Mouse (Mus musculus) MEL (cell line): ENCODE data around the gene Cpm.

Experiments
- GATA1 ChIP-seq: IDR thresholded peaks from 2 replicates; pipeline ENCODE4 v1.6.1; 2011; ENCODE audit warnings: low read depth, low read length, improper control_type of control experiment
- POLR2A ChIP-seq, 2 experiments: IDR thresholded peaks; 2 replicates each; pipeline ENCODE4 v1.6.1; 2011 to 2012; ENCODE audit warnings: low read length in 2 of 2, mild to moderate bottlenecking in 2 of 2, control low read depth in 1 of 2, improper control_type of control experiment in 1 of 2, low read depth in 1 of 2, moderate library complexity in 1 of 2; ENCODE audit not compliant: control insufficient read depth in 1 of 2, insufficient read depth in 1 of 2, poor library complexity in 1 of 2
- ZNF384 ChIP-seq: IDR thresholded peaks from 2 replicates; pipeline ENCODE4 v1.6.1; 2012; ENCODE audit warnings: low read depth, mild to moderate bottlenecking, inconsistent platforms, low read length, improper control_type of control experiment

DNA sequence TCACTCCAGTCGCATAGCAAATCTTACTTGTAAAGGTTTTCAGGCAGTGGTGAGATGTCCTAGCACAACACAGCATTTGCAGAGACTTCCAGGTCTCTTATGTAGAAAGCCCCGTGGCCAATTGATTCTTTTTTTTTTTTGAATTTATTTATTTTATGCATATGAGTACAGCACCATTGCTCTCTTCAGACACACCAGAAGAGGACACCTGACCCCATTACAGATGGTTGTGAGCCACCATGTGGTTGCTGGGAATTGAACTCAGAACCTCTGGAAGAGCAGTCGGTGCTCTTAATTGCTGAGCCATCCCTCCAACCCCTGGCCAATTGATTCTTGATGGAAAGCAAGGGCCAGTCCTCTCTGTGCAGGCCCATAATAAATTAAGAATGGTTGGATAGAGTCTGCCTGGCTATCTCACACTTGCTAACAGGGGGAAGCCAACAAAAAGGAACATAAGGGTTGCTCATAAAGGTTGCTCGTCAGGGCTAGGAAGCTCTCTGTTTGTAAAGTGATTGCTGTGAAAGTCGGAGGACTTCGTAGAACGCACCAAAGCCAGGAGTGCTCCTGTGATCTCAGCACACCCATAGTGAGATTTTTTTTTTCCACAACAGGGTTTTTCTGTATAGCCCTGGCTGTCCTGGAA lies 9.4 kb downstream of the Cpm start:
- TF ChIP-seq ZNF384 (no peak), POLR2A (IDR thresholded peaks at IDR 0.05; ENCODE audit: control insufficient read depth in 1 of 2, insufficient read depth in 1 of 2, low read depth in 1 of 2, low read length in 2 of 2, poor library complexity in 1 of 2) (no peak), GATA1 (no peak)
